Mouse (Mus musculus) midbrain, postnatal 0 days (tissue): ENCODE measurements around the gene Usp10. TPM values are rescaled to one million over a fixed set of nuclear protein-coding genes. Genes with fewer than 3 reads are reported as not detected.

Source experiments
- ATAC-seq: fragments of 200-750 bp; cut with Nextera tagmentation; 2 replicates; pipeline ENCODE4 v1.8.0; 2017; ENCODE audit warnings: moderate number of reproducible peaks, mild to moderate bottlenecking, moderate TSS enrichment, moderate library complexity; ENCODE audit not compliant: low FRiP score
- DNase-seq: peaks from one replicate; pipeline ENCODE4 v3.0.0-alpha.2; 2015; ENCODE audit warnings: low spot score
- H3K27ac ChIP-seq: fragments of 300-500 bp; sonication (generic); 2 replicates; pipeline ENCODE4 v1.5.1; 2014; ENCODE audit warnings: low read depth, mild to moderate bottlenecking, low read length, mixed read lengths
- H3K27me3 ChIP-seq: fragments of 300-500 bp; sonication (generic); 2 replicates; pipeline ENCODE4 v1.6.1; 2014; ENCODE audit warnings: low read length, control low read depth, mixed read lengths; ENCODE audit not compliant: insufficient read depth
- H3K36me3 ChIP-seq: fragments of 300-500 bp; sonication (generic); 2 replicates; pipeline ENCODE4 v1.6.1; 2014; ENCODE audit warnings: low read length, control low read depth, mixed read lengths; ENCODE audit not compliant: insufficient read depth
- H3K4me1 ChIP-seq: fragments of 300-500 bp; sonication (generic); 2 replicates; pipeline ENCODE4 v1.6.1; 2014; ENCODE audit warnings: mild to moderate bottlenecking, control low read depth, antibody characterized with exemption, low read length, mixed read lengths; ENCODE audit not compliant: insufficient read depth
- H3K4me2 ChIP-seq: fragments of 300-500 bp; sonication (generic); 2 replicates; pipeline ENCODE4 v1.6.1; 2014; ENCODE audit warnings: low read depth, mild to moderate bottlenecking, low read length, mixed read lengths; ENCODE audit not compliant: poor library complexity, severe bottlenecking
- H3K4me3 ChIP-seq: fragments of 300-500 bp; sonication (generic); 2 replicates; pipeline ENCODE4 v1.5.1; 2014; ENCODE audit warnings: low read depth, mild to moderate bottlenecking, low read length, moderate library complexity
- H3K9ac ChIP-seq: fragments of 300-500 bp; sonication (generic); replicated peaks from 2 replicates; pipeline ENCODE4 v1.6.1; 2014; ENCODE audit warnings: mild to moderate bottlenecking, low read length, moderate library complexity, mixed read lengths; ENCODE audit not compliant: poor library complexity, severe bottlenecking
- H3K9me3 ChIP-seq: fragments of 300-500 bp; sonication (generic); 2 replicates; pipeline ENCODE4 v1.6.1; 2016; ENCODE audit warnings: low read length, control low read depth
- CTCF ChIP-seq: IDR thresholded peaks from 2 replicates; pipeline ENCODE4 v1.5.1; 2016; ENCODE audit warnings: antibody characterized with exemption, mild to moderate bottlenecking
- WGBS: fragments of 180-500 bp; shearing (Covaris S2); extraction: QIAGEN DNeasy Blood & Tissue Kit; methylation state at CpG from one replicate; pipeline ENCODE4 v1.1.7; 2014; 5-methylcytosine and 5-hydroxymethylcytosine counted together
- polyA plus RNA-seq: library from polyadenylated mRNA; unstranded; fragments of >200 nt; fragmentation: Nextera tagmentation; extraction: Ambion mirVana; gene quantifications from 2 replicates; pipeline ENCODE4 v1.2.1, GENCODE M21; 2015
- total RNA-seq: library from RNA; depleted of rRNA; stranded (reverse); fragments of >200 nt; gene quantifications from 2 replicates; pipeline ENCODE4 v1.2.3, GENCODE M21; 2014; rRNA removed

The Usp10 gene
- total and polyA plus RNA-seq, 2 experiments from 2014 or later, result 88.8 to 93.6 TPM

DNA sequence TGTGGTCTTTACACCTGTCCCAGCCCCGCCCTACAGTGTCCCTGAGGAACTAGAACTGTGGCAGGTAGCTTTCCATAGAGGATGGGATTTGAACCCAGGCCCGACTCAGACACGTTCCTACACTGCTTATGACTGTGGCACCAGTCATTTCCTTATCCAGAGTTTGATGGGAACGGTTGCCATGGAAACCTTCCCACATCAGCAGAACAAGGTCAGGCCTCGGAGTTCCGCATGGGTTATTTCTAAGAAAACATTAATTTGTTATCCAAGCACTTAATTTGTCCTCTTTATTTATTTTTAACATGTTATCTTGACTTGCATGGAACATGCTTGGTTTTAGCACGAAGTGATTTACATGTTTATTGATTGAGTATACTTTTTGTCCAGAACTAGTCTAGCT is 91.6 kb downstream of the Usp10 start:
- no peaks in the 10 kb centered on the region for H3K27me3 ChIP-seq
- no peak overlapping the region for H3K27ac ChIP-seq
- H3K4me1 ChIP-seq, result peaks cover 7% of the 10 kb centered on the region; the same call in 1 of the 2 replicates
- no peaks in the 10 kb centered on the region for H3K9me3 ChIP-seq
- ATAC-seq, result no peak
- 55% methylated on average over 7 of the region's 7 CpGs for WGBS
- H3K36me3 ChIP-seq, result no peaks in the 10 kb centered on the region
- DNase-seq, result peak; percentile 15
- no peak for TF ChIP-seq CTCF
- no peak overlapping the region for H3K4me2 ChIP-seq
- H3K9ac ChIP-seq, result no peak overlapping the region
- no peak overlapping the region for H3K4me3 ChIP-seq

DNA sequence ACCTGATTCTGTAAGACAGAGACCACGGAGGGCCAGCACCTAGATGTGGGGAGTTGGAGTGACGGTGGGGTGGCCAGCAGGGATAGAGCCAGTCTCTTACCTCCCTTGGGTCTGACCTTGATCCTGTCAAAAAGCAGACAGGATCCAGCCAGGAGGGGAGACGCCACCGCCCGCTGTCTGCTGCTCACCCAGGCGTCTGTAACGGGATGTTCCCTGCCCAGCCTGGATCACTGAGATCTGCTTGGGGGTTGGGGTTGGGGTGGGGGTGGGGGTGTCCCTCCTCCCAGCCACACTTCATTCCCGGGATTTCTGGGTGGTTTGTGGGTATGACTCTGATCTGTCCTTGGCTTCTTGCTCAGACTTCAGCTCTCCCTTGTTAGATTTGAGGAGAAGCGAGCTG is 92.2 kb downstream of the Usp10 start:
- Histone ChIP-seq H3K4me3 (no peak overlapping the region), H3K9ac (no peak overlapping the region), H3K4me2 (no peak overlapping the region), H3K9me3 (no peaks in the 10 kb centered on the region), H3K36me3 (no peaks in the 10 kb centered on the region), H3K4me1 (peaks cover 7% of the 10 kb centered on the region; the same call in 1 of the 2 replicates), H3K27ac (no peak overlapping the region), H3K27me3 (no peaks in the 10 kb centered on the region)
- TF ChIP-seq CTCF, result no peak
- ATAC-seq (no peak), DNase-seq (no peak)
- 58% methylated on average over 9 of the region's 9 CpGs for WGBS

- 0 out of 2 replicates have a peak, but pooled peaks have one; percentile 38 for ATAC-seq
- Histone ChIP-seq H3K4me3 (no peak overlapping the region), H3K27ac (no peak overlapping the region), H3K9ac (no peak overlapping the region), H3K9me3 (no peaks in the 10 kb centered on the region), H3K36me3 (no peaks in the 10 kb centered on the region), H3K27me3 (no peaks in the 10 kb centered on the region), H3K4me1 (peaks cover 7% of the 10 kb centered on the region; the same call in 1 of the 2 replicates), H3K4me2 (no peak overlapping the region)
- no peak for TF ChIP-seq CTCF
- DNase-seq, result peak; percentile 64
- 36% methylated on average over 14 of the region's 14 CpGs for WGBS
These were observed 94.1 kb downstream of the Usp10 start for GRCm38 (mm10) chr8:120004154-120004702.

GRCm38 (mm10) chr8:120004705-120005381 is 94.7 kb downstream of the Usp10 start:
- Histone ChIP-seq H3K4me1 (peaks cover 7% of the 10 kb centered on the region; the same call in 1 of the 2 replicates), H3K36me3 (no peaks in the 10 kb centered on the region), H3K27ac (no peak overlapping the region), H3K27me3 (no peaks in the 10 kb centered on the region), H3K9ac (no peak overlapping the region), H3K9me3 (no peaks in the 10 kb centered on the region), H3K4me2 (no peak overlapping the region), H3K4me3 (no peak overlapping the region)
- no peak for DNase-seq
- no peak for TF ChIP-seq CTCF
- 55% methylated on average over 2 of the region's 2 CpGs for WGBS
- ATAC-seq, result no peak

DNA sequence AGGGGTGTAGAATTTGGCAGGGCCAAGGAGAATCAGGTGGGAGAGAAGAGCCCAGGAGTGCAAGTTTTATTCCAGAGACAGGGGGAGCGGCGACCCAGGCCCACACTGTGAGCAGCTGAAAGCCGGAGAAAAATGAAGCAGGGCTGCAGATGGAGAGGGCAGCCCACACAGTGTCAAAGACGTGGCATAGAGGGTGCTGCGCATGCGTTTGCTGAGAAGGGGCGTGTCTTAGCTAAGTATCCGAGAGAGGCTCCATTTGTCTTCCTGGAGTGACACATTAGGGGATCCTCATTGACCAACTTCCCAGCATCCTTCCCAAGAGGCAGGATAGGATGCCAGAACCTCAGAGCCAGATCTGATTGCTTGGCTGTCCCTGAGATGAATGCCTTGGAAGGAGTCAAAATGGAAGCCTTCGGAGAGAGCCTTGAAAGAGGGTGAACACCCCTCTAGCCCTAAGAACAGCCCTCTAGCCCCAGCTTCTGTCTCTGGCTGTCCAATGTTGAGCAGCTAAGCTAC is 96.5 kb downstream of the Usp10 start:
- H3K27me3 ChIP-seq, result no peaks in the 10 kb centered on the region
- H3K9ac ChIP-seq, result no peak overlapping the region
- H3K27ac ChIP-seq, result no peak overlapping the region
- ATAC-seq, result no peak
- no peak for TF ChIP-seq CTCF
- peak; percentile 30 for DNase-seq
- peaks cover 7% of the 10 kb centered on the region; the same call in 1 of the 2 replicates for H3K4me1 ChIP-seq
- H3K4me3 ChIP-seq, result no peak overlapping the region
- 50% methylated on average over 9 of the region's 9 CpGs for WGBS
- H3K36me3 ChIP-seq, result no peaks in the 10 kb centered on the region
- no peak overlapping the region for H3K4me2 ChIP-seq
- H3K9me3 ChIP-seq, result no peaks in the 10 kb centered on the region

Other genes with a start within 250 kb of the Usp10 start
- 8.5 and 13.5 TPM in 2 replicates for gene Wfdc1, start 244.0 kb upstream of the Usp10 start, total RNA-seq
- 11.6 and 11.8 TPM in 2 replicates for gene Wfdc1, start 244.0 kb upstream of the Usp10 start, polyA plus RNA-seq
- gene Atp2c2, start 210.4 kb upstream of the Usp10 start, total RNA-seq, result 0.28 and 0.82 TPM in 2 replicates
- 0.83 and 1.1 TPM in 2 replicates for gene Atp2c2, start 210.4 kb upstream of the Usp10 start, polyA plus RNA-seq
- gene Tldc1, start 131.9 kb upstream of the Usp10 start, total RNA-seq, result 18.5 and 20.4 TPM in 2 replicates
- gene Tldc1, start 131.9 kb upstream of the Usp10 start, polyA plus RNA-seq, result 6.7 and 7.4 TPM in 2 replicates
- 223 and 238 TPM in 2 replicates for gene Cotl1, start 69.8 kb upstream of the Usp10 start, total RNA-seq
- gene Cotl1, start 69.8 kb upstream of the Usp10 start, polyA plus RNA-seq, result 112 and 119 TPM in 2 replicates
- 28.2 and 31.0 TPM in 2 replicates for gene Klhl36, start 48.1 kb upstream of the Usp10 start, total RNA-seq
- 19.5 and 21.0 TPM in 2 replicates for gene Klhl36, start 48.1 kb upstream of the Usp10 start, polyA plus RNA-seq
- 39.0 and 74.2 TPM in 2 replicates for gene Gm20388, start 481 bp downstream of the Usp10 start, total RNA-seq
- not detected in 2 replicates for gene Gm20388, start 481 bp downstream of the Usp10 start, polyA plus RNA-seq
- 5.3 and 5.7 TPM in 2 replicates for gene Crispld2, start 82.1 kb downstream of the Usp10 start, total RNA-seq
- 4.1 and 4.7 TPM in 2 replicates for gene Crispld2, start 82.1 kb downstream of the Usp10 start, polyA plus RNA-seq
- gene Zdhhc7, start 191.1 kb downstream of the Usp10 start, total RNA-seq, result 34.1 and 40.8 TPM in 2 replicates
- 23.9 and 24.6 TPM in 2 replicates for gene Zdhhc7, start 191.1 kb downstream of the Usp10 start, polyA plus RNA-seq
- 69.7 and 71.1 TPM in 2 replicates for gene 6430548M08Rik, start 203.8 kb downstream of the Usp10 start, total RNA-seq
- 38.3 and 40.5 TPM in 2 replicates for gene 6430548M08Rik, start 203.8 kb downstream of the Usp10 start, polyA plus RNA-seq